Mouse (Mus musculus) intestine, embryonic 14.5 days (tissue): ENCODE data around the gene Utrn. TPM values are rescaled to one million over a fixed set of nuclear protein-coding genes. Genes with fewer than 3 reads are reported as not detected.

Source experiments
- ATAC-seq: fragments of 200-750 bp; cut with Nextera tagmentation; replicated peaks from 2 replicates; pipeline ENCODE4 v1.8.0; 2017; ENCODE audit warnings: low read depth, moderate number of reproducible peaks, moderate TSS enrichment, moderate library complexity; ENCODE audit not compliant: low FRiP score, low TSS enrichment
- DNase-seq: peaks from one replicate; pipeline ENCODE4 v3.0.0-alpha.2; 2018; ENCODE audit warnings: low spot score
- H3K27ac ChIP-seq: fragments of 300-500 bp; sonication (generic); 2 replicates; pipeline ENCODE4 v1.5.1; 2014; ENCODE audit warnings: low read depth, mild to moderate bottlenecking, control low read depth
- H3K27me3 ChIP-seq: fragments of 300-500 bp; sonication (generic); replicated peaks from 2 replicates; pipeline ENCODE4 v1.6.1; 2014; ENCODE audit warnings: low read length, control low read depth; ENCODE audit not compliant: control insufficient read depth, insufficient read depth
- H3K36me3 ChIP-seq: fragments of 300-500 bp; sonication (generic); 2 replicates; pipeline ENCODE4 v1.6.1; 2014; ENCODE audit warnings: low read length, control low read depth; ENCODE audit not compliant: control insufficient read depth, insufficient read depth
- H3K4me1 ChIP-seq: fragments of 300-500 bp; sonication (generic); replicated peaks from 2 replicates; pipeline ENCODE4 v1.6.1; 2014; ENCODE audit warnings: low read length, control low read depth, mixed read lengths; ENCODE audit not compliant: control insufficient read depth, insufficient read depth
- H3K4me2 ChIP-seq: fragments of 300-500 bp; sonication (generic); 2 replicates; pipeline ENCODE4 v1.6.1; 2014; ENCODE audit warnings: low read length
- H3K4me3 ChIP-seq: fragments of 300-500 bp; sonication (generic); 2 replicates; pipeline ENCODE4 v1.5.1; 2014; ENCODE audit warnings: low read depth, low read length, control low read depth, mixed read lengths
- H3K9ac ChIP-seq: fragments of 300-500 bp; sonication (generic); 2 replicates; pipeline ENCODE4 v1.6.1; 2014; ENCODE audit warnings: mild to moderate bottlenecking, low read length
- H3K9me3 ChIP-seq: fragments of 300-500 bp; sonication (generic); 2 replicates; pipeline ENCODE4 v1.6.1; 2016; ENCODE audit warnings: low read length, control low read depth; ENCODE audit not compliant: control insufficient read depth
- WGBS: fragments of 180-500 bp; shearing (Covaris S2); extraction: QIAGEN DNeasy Blood & Tissue Kit; methylation state at CpG from one replicate; pipeline ENCODE4 v1.1.7; 2014; 5-methylcytosine and 5-hydroxymethylcytosine counted together
- polyA plus RNA-seq: library from polyadenylated mRNA; unstranded; fragments of >200 nt; fragmentation: Nextera tagmentation; extraction: Ambion mirVana; gene quantifications from 2 replicates; pipeline ENCODE4 v1.2.1, GENCODE M21; 2014

Utrn gene
- polyA plus RNA-seq, 1 experiment from 2014 or later = 55.1 TPM

DNA sequence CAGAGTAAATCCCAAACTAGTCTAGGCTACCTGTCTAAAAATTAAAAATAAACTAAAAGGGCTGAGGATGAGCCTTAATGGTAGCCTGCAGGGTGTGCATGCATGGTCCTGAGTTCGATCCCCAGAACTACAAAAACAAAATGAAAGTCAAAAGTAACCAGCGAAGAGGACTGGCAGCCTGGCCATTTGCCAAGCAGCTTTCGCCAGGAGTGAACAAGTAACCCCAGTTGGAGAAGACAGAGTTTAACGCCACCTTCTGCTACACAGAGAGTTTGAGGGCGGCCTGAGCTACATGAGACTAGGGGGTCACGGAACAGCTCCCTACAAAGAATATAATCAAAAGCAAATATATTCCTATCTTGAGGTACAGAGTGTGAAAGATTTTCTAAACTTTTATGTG, 4.0 kb downstream of the Utrn start:
- ATAC-seq (no peak), DNase-seq (no peak)
- Histone ChIP-seq H3K4me1 (peaks cover 21% of the 10 kb centered on the region), H3K9me3 (no peaks in the 10 kb centered on the region), H3K27me3 (no peaks in the 10 kb centered on the region), H3K27ac (no peak overlapping the region), H3K36me3 (peaks cover 8% of the 10 kb centered on the region; the same call in 1 of the 2 replicates), H3K9ac (no peak overlapping the region), H3K4me3 (no peak overlapping the region), H3K4me2 (no peak overlapping the region)
- WGBS = 83% methylated on average over 6 of the region's 6 CpGs

DNA sequence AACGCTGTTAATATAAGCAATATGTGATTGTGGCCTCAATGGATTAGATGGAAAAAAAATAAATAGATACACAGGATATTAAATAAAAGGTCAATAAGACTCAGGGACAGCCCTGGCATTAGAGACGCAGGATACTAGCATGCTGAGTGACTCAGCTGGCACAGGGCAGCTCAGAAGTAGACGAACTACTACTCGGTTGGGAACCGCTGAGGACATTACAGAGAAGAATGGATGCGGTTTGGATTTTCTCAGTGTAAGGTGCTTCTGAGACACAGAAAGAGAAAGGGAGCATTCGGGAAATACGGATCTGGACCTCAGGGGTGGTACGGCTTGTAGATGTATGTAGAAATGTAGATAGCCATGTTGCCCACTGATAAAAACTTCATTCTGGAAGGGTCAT, 5.6 kb downstream of the Utrn start:
- ATAC-seq (no peak), DNase-seq (no peak)
- Histone ChIP-seq H3K36me3 (peaks cover 12% of the 10 kb centered on the region; the same call in 1 of the 2 replicates), H3K4me2 (no peak overlapping the region), H3K4me3 (no peak overlapping the region), H3K9ac (no peak overlapping the region), H3K27me3 (no peaks in the 10 kb centered on the region), H3K27ac (no peak overlapping the region), H3K4me1 (peaks cover 21% of the 10 kb centered on the region), H3K9me3 (no peaks in the 10 kb centered on the region)
- 92% methylated on average over 9 of the region's 9 CpGs for WGBS

DNA sequence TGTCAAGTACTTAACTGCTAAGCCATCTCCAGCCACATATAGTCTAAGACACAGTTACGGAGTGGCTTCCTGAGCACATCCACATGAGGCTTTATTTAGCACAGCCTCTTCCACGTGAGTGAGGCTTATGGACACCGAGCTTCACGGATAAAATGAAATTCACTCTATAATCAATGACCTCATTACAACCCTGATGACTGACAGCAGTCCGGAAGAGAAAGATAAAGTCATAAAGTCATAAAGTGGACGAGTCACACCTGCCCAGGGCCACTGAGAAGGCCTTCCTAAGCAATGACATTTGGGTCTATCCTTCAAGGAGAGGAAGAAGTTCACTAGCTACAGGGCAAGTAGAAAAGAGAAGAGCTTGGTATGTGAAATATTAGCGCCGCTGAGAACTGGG, 7.1 kb downstream of the Utrn start:
- Histone ChIP-seq H3K27me3 (no peaks in the 10 kb centered on the region), H3K4me1 (peaks cover 15% of the 10 kb centered on the region), H3K4me2 (no peak overlapping the region), H3K36me3 (peaks cover 12% of the 10 kb centered on the region; the same call in 1 of the 2 replicates), H3K9me3 (no peaks in the 10 kb centered on the region), H3K4me3 (no peak overlapping the region), H3K27ac (no peak overlapping the region), H3K9ac (no peak overlapping the region)
- DNase-seq (no peak), ATAC-seq (no peak; the same call in 1 of the 2 replicates)
- WGBS = 76% methylated on average over 8 of the region's 8 CpGs

DNA sequence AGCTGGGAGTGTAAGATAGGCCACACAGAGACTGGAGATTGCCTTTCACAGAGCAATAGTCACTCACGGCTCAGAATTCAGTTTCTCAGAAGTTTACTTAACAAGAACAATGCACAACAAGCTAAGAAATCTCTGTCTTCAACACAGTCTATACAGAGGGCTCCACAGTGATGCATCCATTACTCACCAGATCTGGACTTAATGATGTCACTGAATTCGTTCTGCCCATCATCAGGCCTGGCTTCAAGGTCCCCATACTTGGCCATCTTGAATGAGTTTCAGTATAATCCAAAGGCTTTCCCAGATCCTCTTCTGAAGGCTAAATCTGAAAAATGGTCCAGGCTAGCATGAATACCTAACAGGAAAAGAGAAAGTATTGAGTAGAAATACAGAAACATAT, 7.8 kb downstream of the Utrn start:
- H3K27ac ChIP-seq = no peak overlapping the region
- DNase-seq (no peak), ATAC-seq (no peak)
- no peaks in the 10 kb centered on the region for H3K27me3 ChIP-seq
- H3K36me3 ChIP-seq = peaks cover 12% of the 10 kb centered on the region; the same call in 1 of the 2 replicates
- H3K4me3 ChIP-seq = no peak overlapping the region
- peaks cover 8% of the 10 kb centered on the region; the same call in 1 of the 2 replicates for H3K4me1 ChIP-seq
- H3K9ac ChIP-seq = no peak overlapping the region
- H3K4me2 ChIP-seq = no peak overlapping the region
- 81% methylated on average over 2 of the region's 2 CpGs for WGBS
- no peaks in the 10 kb centered on the region for H3K9me3 ChIP-seq

DNA sequence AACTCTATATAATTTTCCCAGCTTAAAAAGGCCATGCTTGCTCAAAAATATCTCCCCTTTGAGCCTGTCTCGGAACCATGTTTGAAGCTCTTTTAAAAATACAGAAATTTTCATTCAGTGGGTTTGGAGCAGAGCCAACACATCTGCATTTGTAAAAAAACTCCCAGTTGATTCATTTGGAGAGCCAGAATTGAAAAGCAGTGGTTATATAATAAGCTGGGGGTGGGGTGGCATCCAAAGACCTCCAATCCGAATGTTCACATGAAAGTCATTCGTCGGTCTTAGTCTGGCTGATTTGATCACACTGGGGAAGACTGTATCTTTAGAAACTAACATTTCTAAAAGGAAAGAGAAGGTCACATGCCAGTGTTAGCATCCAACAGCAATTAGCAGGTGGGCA, 8.4 kb downstream of the Utrn start:
- peaks cover 8% of the 10 kb centered on the region; the same call in 1 of the 2 replicates for H3K4me1 ChIP-seq
- no peak overlapping the region for H3K9ac ChIP-seq
- no peak for DNase-seq
- H3K27ac ChIP-seq = no peak overlapping the region
- H3K4me2 ChIP-seq = no peak overlapping the region
- 85% methylated on average over 4 of the region's 4 CpGs for WGBS
- no peak overlapping the region for H3K4me3 ChIP-seq
- no peaks in the 10 kb centered on the region for H3K9me3 ChIP-seq
- peaks cover 12% of the 10 kb centered on the region; the same call in 1 of the 2 replicates for H3K36me3 ChIP-seq
- H3K27me3 ChIP-seq = no peaks in the 10 kb centered on the region
- ATAC-seq = no peak

DNA sequence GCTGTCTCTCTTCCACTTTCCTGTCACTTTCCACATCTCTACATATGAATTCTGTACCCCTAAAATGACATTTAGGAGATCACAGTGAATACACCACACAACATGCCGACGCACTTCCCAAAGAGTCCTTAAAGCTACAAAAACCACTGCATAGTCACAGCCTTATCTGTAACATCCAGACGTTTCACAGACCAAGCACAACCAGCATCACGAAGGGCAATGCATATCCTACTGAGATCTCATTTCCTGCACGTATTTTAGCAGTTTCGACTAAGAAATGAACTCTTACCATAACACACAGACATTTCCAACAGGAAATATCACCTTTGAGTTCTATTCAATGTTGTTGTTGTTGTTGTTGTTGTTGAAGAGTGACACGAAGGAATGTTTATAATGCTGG, 8.8 kb downstream of the Utrn start:
- DNase-seq (no peak), ATAC-seq (no peak)
- Histone ChIP-seq H3K4me2 (no peak overlapping the region), H3K4me1 (peaks cover 5% of the 10 kb centered on the region; the same call in 1 of the 2 replicates), H3K4me3 (no peak overlapping the region), H3K27me3 (no peaks in the 10 kb centered on the region), H3K9ac (no peak overlapping the region), H3K36me3 (peaks cover 12% of the 10 kb centered on the region; the same call in 1 of the 2 replicates), H3K9me3 (no peaks in the 10 kb centered on the region), H3K27ac (no peak overlapping the region)
- WGBS = 77% methylated on average over 7 of the region's 7 CpGs

DNA sequence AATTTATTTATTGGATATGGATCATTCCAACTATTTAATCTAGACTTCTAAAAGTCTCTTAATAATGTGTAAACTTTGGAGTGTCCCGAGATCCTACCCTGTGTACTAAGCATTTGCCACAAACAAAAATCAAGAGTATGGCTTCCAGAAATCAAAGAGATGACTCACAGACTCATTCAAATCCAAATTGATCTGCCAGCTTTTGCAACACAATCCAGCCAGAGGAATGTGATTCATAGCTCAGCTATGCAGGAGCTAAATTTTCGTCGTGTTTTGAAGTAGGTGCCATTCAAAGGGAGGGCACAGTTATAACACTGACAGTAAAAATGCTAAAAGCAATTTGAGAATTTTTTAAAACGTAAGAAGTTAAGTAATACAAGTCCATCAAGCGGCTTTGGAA, 11.1 kb downstream of the Utrn start:
- peaks cover 12% of the 10 kb centered on the region; the same call in 1 of the 2 replicates for H3K36me3 ChIP-seq
- DNase-seq (no peak), ATAC-seq (no peak)
- no peak overlapping the region for H3K27ac ChIP-seq
- H3K9me3 ChIP-seq = no peaks in the 10 kb centered on the region
- no peaks in the 10 kb centered on the region for H3K27me3 ChIP-seq
- H3K9ac ChIP-seq = no peak overlapping the region
- no peaks in the 10 kb centered on the region; the same call in 1 of the 2 replicates for H3K4me1 ChIP-seq
- WGBS = 72% methylated on average over 5 of the region's 5 CpGs
- H3K4me3 ChIP-seq = no peak overlapping the region
- no peak overlapping the region for H3K4me2 ChIP-seq

DNA sequence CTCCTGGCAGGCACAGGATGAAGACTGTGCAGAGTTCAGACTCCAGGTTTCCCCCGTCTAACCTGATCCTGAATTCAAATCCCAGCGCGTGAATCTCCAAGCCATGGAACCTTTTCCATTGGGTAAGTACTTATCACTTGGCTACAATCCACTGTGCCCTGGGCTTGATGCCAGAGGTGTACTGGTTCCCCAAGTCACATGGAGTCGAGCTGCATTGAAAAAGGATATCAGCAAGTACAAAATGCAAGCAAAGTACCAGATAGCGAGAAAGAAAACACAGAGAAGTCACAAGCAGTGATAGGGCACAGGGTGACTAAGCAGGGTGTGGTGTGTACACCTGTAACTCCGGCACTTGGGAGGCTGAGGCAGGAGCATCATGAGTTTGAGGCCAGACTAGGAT, 14.9 kb downstream of the Utrn start:
- H3K27ac ChIP-seq = no peak overlapping the region

DNA sequence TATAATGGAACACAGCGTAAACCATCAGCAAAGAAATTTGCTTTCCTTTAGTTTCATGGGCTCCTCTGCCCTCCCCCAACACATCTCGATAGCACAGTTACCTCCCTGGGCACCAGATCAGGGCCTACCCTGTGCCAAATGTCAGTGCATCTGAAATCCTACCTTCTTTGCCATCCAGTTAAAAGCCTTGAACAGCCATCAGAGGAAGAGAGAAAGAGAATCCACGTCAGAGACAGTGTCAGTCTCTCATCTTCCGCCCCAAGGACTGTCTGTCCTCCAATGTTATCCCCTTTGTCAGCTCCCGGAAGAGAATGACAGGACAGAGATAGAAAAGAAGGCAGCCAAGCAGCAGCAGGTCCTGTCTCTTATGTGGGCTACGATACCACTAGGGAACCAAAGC, 15.4 kb downstream of the Utrn start:
- Histone ChIP-seq H3K9ac (no peak overlapping the region), H3K27ac (no peak overlapping the region), H3K4me2 (no peak overlapping the region), H3K36me3 (no peaks in the 10 kb centered on the region), H3K27me3 (no peaks in the 10 kb centered on the region), H3K4me1 (no peaks in the 10 kb centered on the region), H3K9me3 (no peaks in the 10 kb centered on the region), H3K4me3 (no peak overlapping the region)
- DNase-seq (no peak), ATAC-seq (no peak)
- 77% methylated on average over 6 of the region's 6 CpGs for WGBS

More for the DNA sequence above, 14.9 kb downstream of the Utrn start:
- Histone ChIP-seq H3K4me1 (no peaks in the 10 kb centered on the region), H3K27me3 (no peaks in the 10 kb centered on the region), H3K36me3 (no peaks in the 10 kb centered on the region), H3K9ac (no peak overlapping the region), H3K9me3 (no peaks in the 10 kb centered on the region), H3K4me2 (no peak overlapping the region), H3K4me3 (no peak overlapping the region)
- DNase-seq (no peak), ATAC-seq (no peak)
- 86% methylated on average over 6 of the region's 6 CpGs for WGBS
